Mouse (Mus musculus): ENCODE results near the gene Strn3.

DNA sequence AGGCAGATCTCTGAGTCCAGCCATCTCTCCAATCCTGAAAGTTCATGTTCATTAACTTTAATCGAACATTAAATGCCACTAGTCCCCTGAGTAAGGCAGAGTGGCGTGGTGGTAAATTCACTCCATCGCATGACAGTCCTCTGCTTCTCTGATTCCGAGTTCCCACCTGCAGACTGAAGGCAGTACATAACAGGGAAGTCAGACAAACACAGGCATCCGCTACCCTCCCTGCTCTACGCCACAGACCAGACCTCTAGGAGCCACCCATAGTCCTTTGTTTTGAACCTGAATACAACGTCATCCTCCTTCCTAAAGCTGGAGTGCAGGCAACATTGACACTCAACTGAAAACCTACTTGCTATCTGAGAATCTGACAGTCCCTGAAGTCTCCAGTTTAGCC, 12.9 kb upstream of the Strn3 start:
- TF ChIP-seq CTCF (conservative IDR thresholded peaks at IDR 0.05; ENCODE audit: insufficient read depth, insufficient read length, low read depth, low read length) (no peak), POLR2A (IDR thresholded peaks at IDR 0.05; ENCODE audit: low read depth, low read length) (no peak)

All from kidney, adult 2 months (tissue).